Mouse (Mus musculus) frontal cortex, postnatal 10 days (tissue): ENCODE measurements around the gene Bnip3.

ENCODE experiments used
- DNase-seq, 2 experiments: peaks; one replicate each; pipeline ENCODE4 v3.0.0; 2022; ENCODE audit warnings: low spot score in 2 of 2, mixed read lengths in 1 of 2

Bnip3 gene

GRCm38 (mm10) chr7:138909277-138910192 is at the start of gene Bnip3:
Gene Bnip3 (minus strand): TSS chr7:138909519.
- peak; percentile 70 to 79 for DNase-seq

- DNase-seq, result no peak
Measured at GRCm38 (mm10) chr7:138957106-138957505, 47.8 kb upstream of the Bnip3 start.

DNA sequence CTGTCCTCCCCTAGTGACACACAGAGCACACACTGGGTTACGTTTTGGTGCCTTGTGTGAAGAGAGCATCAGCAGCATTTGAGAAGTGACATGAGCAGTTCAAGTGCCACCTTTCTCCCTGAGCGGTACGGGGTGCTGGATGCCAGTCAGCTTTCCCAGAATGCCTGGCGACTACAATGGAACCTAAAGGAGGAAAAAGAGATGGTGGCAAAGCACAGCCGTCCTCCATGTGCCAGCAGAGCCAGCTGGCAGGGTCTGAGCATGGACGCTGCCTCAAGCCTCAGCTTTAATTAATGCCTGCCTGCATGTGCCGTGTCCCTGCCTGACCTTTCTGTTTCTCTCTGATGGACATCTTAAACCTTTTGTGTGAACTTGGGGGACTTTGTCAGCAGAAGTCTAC is 46.5 kb upstream of the Bnip3 start:
- no peak for DNase-seq

GRCm38 (mm10) chr7:138948309-138948708 is 39.0 kb upstream of the Bnip3 start:
- DNase-seq, result no peak

DNA sequence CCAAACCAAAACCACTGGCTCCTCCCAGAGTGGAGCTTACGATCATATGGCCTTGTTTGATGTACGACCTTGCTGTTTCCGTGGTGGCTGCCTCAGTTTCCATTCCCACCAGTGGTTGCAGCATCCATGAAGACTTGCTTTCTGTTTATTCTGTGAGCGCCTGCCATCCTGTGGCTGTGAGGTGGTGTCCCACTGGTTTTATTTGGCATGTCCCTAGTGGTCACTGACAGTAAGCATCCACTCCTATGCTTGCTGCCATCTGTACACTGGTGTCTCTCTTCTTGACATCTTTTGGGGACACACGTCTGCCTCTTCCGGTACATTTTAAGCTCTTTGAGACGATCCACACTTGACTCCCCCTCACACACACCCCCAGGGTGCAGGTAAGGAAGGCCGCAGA is 38.4 kb upstream of the Bnip3 start:
- DNase-seq, result no peak

GRCm38 (mm10) chr7:138945668-138946067 is 36.3 kb upstream of the Bnip3 start:
- no peak for DNase-seq

GRCm38 (mm10) chr7:138942301-138942700 is 33.0 kb upstream of the Bnip3 start:
- no peak for DNase-seq

GRCm38 (mm10) chr7:138941571-138941970 is 32.3 kb upstream of the Bnip3 start:
- DNase-seq, result no peak

DNA sequence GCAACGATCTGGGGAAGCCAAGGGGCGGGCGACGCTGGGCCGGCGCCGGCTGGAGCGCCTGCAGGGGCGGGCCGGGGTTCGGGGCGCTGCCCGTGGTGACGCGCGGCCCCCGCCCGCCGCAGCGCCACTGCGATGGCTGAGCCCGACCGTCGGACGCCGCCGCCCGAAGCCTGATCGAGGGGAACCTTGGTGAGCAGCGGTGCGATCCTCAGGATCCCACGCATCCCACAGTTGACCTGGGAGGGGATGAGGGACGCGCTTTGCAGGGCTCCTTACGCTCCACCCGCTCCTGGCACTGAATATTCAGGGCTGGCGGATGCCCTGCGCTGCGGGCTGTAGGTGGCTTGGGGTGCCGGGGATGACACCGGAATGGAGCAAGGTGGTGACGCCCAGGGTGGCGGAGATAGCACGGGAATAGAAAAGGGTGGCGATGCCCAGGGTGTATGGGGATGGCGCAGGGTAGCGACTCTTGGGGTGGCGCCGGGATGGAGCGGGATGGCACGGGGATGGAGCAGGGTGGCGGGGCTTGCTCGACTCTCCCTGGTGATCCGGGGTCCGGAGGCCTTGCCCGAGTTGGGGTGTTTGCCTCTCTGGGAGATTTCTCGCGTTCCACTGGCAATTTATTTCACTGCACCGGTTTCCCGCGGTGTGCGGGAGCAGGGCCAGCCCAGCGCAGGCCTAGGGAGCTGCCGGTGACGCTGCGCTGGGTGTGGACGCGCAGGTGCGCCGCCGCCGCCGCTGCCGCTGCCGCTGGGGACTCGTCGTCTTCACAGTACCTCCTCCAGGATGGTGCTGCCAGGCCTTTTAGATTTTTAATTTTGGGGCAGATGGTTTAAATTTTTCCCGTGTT is 31.5 kb upstream of the Bnip3 start, which contains the start of gene Jakmip3:
Gene Jakmip3 (plus strand): TSS at position 119 of the 850 bp plus-strand sequence.
- peak; percentile 40 for DNase-seq

DNA sequence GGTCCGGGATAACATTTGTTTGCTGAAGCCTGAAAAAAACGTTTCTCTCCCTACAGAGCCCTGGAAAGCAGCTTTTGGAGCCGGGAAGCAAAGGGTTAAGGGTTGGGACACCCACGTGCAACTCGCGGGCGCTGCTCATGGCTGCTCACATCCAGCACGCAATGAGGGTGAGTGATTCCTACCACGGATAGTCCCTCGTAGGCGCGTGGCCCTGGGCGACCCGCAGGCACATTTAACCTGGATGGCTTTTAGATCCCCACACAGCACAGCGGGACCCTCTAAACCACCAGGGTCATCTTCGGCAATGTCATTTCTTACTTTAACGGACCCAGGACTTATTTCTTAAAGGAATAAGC is 30.9 kb upstream of the Bnip3 start:
- DNase-seq, result peak; percentile 61 to 69

DNA sequence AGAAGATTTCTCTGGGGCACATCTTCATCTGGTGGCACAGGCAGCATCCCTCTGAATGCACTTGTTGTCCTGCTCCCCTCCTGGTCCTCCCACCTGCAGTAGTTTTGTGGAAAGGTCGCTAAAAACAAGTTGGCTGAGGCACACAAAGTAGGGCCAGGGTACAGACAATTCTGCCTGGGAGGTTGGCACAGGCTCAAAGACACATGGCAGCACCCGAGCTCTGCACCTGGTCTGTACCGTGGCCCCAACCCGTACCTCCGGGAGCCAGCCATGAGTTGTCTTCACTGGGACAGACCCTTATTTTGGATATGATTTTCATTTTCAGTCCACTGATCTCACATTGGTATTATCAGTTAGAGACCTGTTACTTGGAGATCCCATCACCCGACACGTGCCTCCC is 29.7 kb upstream of the Bnip3 start:
- DNase-seq, result no peak

DNA sequence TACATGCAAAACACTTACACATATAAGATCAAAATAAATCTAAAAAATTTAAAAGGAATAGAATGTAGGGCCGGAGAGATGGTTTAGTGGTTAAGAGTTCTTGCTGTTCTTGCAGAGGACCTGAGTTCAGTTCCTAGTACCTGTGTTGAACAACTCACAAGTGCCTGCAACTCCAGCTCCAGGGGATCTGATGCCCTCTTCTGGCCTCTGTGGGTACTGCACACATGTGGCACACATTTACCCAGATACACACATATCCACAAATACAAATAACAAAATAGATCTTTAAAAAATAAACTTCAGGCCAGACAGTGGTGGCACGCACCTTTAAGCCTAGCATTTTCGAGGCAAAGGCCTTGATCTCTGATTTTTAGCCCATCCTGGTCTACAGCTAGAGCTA is 25.2 kb upstream of the Bnip3 start:
- no peak for DNase-seq

DNA sequence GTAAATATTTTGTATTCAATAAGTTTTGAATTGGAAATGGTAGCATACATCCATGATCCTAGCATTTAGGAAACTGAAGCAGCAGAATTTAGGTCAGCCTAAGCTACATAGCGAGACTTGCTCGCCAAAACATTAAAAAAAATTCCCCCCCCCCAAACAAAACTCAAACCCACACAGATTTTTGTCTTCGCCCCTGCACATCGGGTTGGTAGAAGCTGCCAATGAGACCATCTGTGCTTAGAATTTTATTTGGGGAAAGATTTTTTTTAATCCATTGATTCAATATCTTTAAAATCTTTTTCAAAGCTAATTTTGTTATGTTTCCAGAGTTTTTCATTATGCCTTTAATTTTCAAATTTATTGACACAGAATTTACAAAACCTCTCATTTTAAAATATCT is 19.1 kb upstream of the Bnip3 start:
- DNase-seq, result no peak

GRCm38 (mm10) chr7:138923756-138924425 is 14.6 kb upstream of the Bnip3 start:
- no peak for DNase-seq

DNA sequence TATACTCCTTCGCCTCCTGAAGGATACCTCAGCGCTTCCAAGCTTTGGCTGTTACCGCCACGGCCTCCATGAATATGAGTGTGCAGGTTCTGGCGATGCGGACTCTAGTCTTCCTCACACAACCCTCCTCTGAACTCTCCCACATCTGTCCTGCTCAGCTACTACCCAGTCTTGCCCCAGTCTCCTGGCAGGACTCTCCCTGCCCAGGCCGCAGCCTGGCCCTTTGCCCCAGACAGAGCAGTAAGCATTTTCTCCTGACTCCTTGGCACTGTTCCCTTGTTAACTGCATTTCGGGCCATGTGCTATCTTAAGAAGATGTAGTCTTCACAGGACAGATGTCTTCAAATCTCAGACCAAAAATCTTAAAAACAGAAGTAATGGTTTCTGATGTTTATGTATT is 12.3 kb upstream of the Bnip3 start:
- DNase-seq, result no peak

GRCm38 (mm10) chr7:138919156-138919944 is 10.0 kb upstream of the Bnip3 start:
- DNase-seq, result no peak

DNA sequence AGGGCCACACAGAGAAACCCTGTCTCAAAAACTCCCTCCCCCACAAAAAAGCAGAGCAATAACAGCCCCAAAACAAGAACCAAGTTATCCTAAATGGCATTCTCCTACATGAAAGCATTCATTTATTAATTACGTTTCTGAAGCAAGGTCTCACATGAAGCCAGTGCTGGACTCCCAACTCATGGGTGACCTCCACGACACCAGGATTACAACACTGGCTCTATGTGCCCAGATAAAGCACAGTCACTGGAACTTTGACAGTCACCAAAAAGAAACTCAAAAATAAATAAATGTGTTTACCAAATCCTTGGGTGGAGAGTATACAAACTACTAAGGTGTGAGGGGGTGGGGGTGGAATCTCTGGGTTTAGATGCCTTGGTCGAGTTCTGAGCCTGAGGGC is 4.3 kb upstream of the Bnip3 start:
- DNase-seq, result no peak

- DNase-seq, result no peak
Measured at GRCm38 (mm10) chr7:138910193-138910562, 859 bp upstream of the Bnip3 start.

DNA sequence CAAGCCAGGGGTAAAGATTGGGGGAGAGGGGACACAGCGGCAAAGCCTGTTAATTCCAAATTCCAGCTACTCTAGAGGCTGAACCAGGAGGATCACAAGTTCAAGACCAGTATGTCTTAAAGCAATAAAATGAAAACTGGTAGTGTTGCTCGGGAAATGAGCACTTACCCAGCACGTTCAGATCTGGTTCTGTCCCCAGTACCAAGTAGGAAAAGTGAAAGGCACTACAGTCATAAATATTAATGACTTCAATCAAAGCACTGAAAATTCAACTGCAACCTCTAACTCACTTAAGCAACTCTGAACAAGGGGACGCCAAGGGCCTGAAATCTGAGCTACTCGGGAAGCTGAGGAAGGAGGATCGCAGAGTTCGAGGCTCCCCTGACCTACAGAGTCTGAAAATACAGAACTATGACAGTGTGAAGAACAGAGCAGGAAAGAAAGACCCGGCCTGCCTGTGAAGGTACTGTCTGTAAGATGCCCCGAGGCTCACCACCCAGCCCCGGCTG is 497 bp downstream of the Bnip3 start:
- no peak for DNase-seq

DNA sequence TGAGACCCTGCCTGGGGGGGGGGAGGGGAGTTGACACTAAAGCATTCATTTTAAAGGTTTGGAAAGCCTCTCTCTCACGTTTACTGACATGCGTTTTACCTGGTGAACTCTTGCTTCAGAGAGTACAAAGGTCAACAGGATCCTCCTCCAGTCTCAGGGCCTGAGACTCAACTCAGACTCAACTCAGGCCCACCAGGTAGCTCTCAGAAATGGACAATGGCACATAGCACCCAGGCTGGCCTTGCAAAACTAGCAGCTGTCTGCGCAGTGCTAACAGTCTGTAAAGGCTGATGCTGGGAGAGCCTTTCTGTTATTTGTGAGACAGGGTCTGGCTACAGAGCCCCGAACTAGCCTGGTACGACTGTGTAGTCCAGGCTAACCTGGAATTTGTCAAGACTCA is 1.3 kb downstream of the Bnip3 start:
- DNase-seq, result no peak

DNA sequence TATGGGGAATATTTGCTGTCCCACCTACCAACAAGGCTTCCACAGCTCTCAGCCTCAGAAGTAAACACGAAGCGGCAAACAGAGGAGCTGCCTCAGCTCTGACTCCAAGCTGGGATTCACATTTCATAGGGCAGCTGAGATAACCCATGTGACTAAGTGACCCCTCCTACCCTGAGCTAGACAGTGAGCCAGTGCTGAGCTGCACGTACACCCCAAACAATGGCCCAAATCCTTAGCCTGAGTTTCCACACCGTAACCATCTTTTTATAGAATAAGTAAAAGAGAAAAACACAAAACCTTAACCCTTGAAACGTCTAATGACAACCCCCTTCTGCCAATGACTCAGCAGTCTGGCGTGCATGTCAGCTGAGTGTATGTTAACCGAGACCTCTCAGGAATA is 2.3 kb downstream of the Bnip3 start:
- peak in 1 of 2 experiments; percentile 17 for DNase-seq
